Mouse (Mus musculus) stomach, postnatal 0 days (tissue): ENCODE results near the gene Zfp2.

ENCODE experiments used
- CTCF ChIP-seq: IDR thresholded peaks from 2 replicates; pipeline ENCODE4 v1.5.1; 2016; ENCODE audit warnings: antibody characterized with exemption, low read depth, mild to moderate bottlenecking, moderate library complexity
- EP300 ChIP-seq: optimal IDR thresholded peaks from 2 replicates; pipeline ENCODE3; 2016; ENCODE audit warnings: antibody characterized with exemption

GRCm38 (mm10) chr11:50964886-50965285 lies 48.9 kb upstream of the Zfp2 start:
- TF ChIP-seq CTCF (no peak), EP300 (peak; percentile 38)
